Mouse (Mus musculus): Measurements from ENCODE around the gene Ltbp4. TPM values are rescaled to one million over a fixed set of nuclear protein-coding genes. Genes with fewer than 3 reads are reported as not detected.

Gene Ltbp4
- total RNA-seq, 2 experiments from 2014 or later, result 69.4 to 77.8 TPM

- DNase-seq, result no peak
Measured at GRCm38 (mm10) chr7:27298816-27299215, 38.7 kb downstream of the Ltbp4 start.

GRCm38 (mm10) chr7:27298033-27298610 lies 39.4 kb downstream of the Ltbp4 start:
- no peak for DNase-seq

- DNase-seq, result no peak
Measured at GRCm38 (mm10) chr7:27296518-27296917, 41.0 kb downstream of the Ltbp4 start.

- no peak for DNase-seq
Measured at GRCm38 (mm10) chr7:27295956-27296355, 41.5 kb downstream of the Ltbp4 start.

- peak; percentile 82 for DNase-seq
Measured at GRCm38 (mm10) chr7:27291795-27292466, 45.6 kb downstream of the Ltbp4 start.

GRCm38 (mm10) chr7:27290555-27290954 lies 46.9 kb downstream of the Ltbp4 start:
- no peak for DNase-seq

- no peak for DNase-seq
Measured at GRCm38 (mm10) chr7:27288732-27289131, 48.8 kb downstream of the Ltbp4 start.

- peak; percentile 40 for DNase-seq
Measured at GRCm38 (mm10) chr7:27285698-27286066, 51.8 kb downstream of the Ltbp4 start.

- DNase-seq, result peak; percentile 77
Measured at GRCm38 (mm10) chr7:27284865-27285697, 52.4 kb downstream of the Ltbp4 start.

- DNase-seq, result no peak
Measured at GRCm38 (mm10) chr7:27282225-27282624, 55.3 kb downstream of the Ltbp4 start.

- no peak for DNase-seq
Measured at GRCm38 (mm10) chr7:27281717-27282116, 55.8 kb downstream of the Ltbp4 start.

GRCm38 (mm10) chr7:27277191-27277590 lies 60.3 kb downstream of the Ltbp4 start:
- DNase-seq, result no peak

- DNase-seq, result no peak
Measured at GRCm38 (mm10) chr7:27276021-27276420, 61.5 kb downstream of the Ltbp4 start.

GRCm38 (mm10) chr7:27274916-27275315 lies 62.6 kb downstream of the Ltbp4 start:
- DNase-seq, result no peak

- no peak for DNase-seq
Measured at GRCm38 (mm10) chr7:27273739-27274351, 63.6 kb downstream of the Ltbp4 start.

GRCm38 (mm10) chr7:27271423-27271822 lies 66.1 kb downstream of the Ltbp4 start:
- DNase-seq, result no peak

- no peak for DNase-seq
Measured at GRCm38 (mm10) chr7:27266515-27267128, 70.9 kb downstream of the Ltbp4 start.

- DNase-seq, result no peak
Measured at GRCm38 (mm10) chr7:27264761-27265160, 72.7 kb downstream of the Ltbp4 start.

GRCm38 (mm10) chr7:27261888-27262287 lies 75.6 kb downstream of the Ltbp4 start:
- no peak for DNase-seq

- DNase-seq, result no peak
Measured at GRCm38 (mm10) chr7:27260856-27261255, 76.6 kb downstream of the Ltbp4 start.

- DNase-seq, result no peak
Measured at GRCm38 (mm10) chr7:27259771-27260170, 77.7 kb downstream of the Ltbp4 start.

- DNase-seq, result no peak
Measured at GRCm38 (mm10) chr7:27259271-27259721, 78.2 kb downstream of the Ltbp4 start.
